Mouse (Mus musculus) thymus, postnatal 36 days (tissue): Measurements from ENCODE around the gene Dynll1.

ENCODE experiments used
- DNase-seq, 2 experiments: peaks; one replicate each; pipeline ENCODE4 v3.0.0; 2022; ENCODE audit warnings: mixed read lengths in 2 of 2

Dynll1 gene

GRCm38 (mm10) chr5:115300792-115301614 lies at the start of gene Dynll1:
TSS of gene Dynll1 (minus strand) at chr5:115300999.
- DNase-seq, result peak; percentile 99 to 100

- DNase-seq, result no peak
Measured at GRCm38 (mm10) chr5:115349225-115349555, 48.4 kb upstream of the Dynll1 start.

- DNase-seq, result peak; percentile 98 to 99
Measured at GRCm38 (mm10) chr5:115348546-115349224, 47.9 kb upstream of the Dynll1 start, which contains the start of gene Cox6a1. TSS of gene Cox6a1 (minus strand) at chr5:115348981.

- peak; percentile 82 to 84 for DNase-seq
Measured at GRCm38 (mm10) chr5:115347564-115347963, 46.8 kb upstream of the Dynll1 start.

GRCm38 (mm10) chr5:115341314-115342165 lies 40.7 kb upstream of the Dynll1 start:
- no peak for DNase-seq

- peak; percentile 82 to 84 for DNase-seq
Measured at GRCm38 (mm10) chr5:115340577-115341313, 39.9 kb upstream of the Dynll1 start, which contains the start of the genes Gatc and Triap1. TSS of gene Gatc (minus strand) at chr5:115341178. TSS of gene Triap1 (plus strand) at chr5:115341225.

GRCm38 (mm10) chr5:115340007-115340406 lies 39.2 kb upstream of the Dynll1 start:
- DNase-seq, result no peak

- DNase-seq, result no peak
Measured at GRCm38 (mm10) chr5:115333626-115334025, 32.8 kb upstream of the Dynll1 start.

- DNase-seq, result no peak
Measured at GRCm38 (mm10) chr5:115330955-115331354, 30.2 kb upstream of the Dynll1 start.

- peak; percentile 57 to 72 for DNase-seq
Measured at GRCm38 (mm10) chr5:115327610-115328548, 27.1 kb upstream of the Dynll1 start.

GRCm38 (mm10) chr5:115326875-115327609 lies 26.2 kb upstream of the Dynll1 start, which contains the start of gene Srsf9:
TSS of gene Srsf9 (plus strand) at chr5:115327177.
- peak; percentile 97 to 98 for DNase-seq

GRCm38 (mm10) chr5:115326256-115326831 lies 25.5 kb upstream of the Dynll1 start:
- no peak for DNase-seq

- DNase-seq, result peak; percentile 40 to 49
Measured at GRCm38 (mm10) chr5:115319004-115319940, 18.5 kb upstream of the Dynll1 start.

- peak; percentile 54 to 67 for DNase-seq
Measured at GRCm38 (mm10) chr5:115317645-115318328, 17.0 kb upstream of the Dynll1 start.

GRCm38 (mm10) chr5:115316968-115317644 lies 16.3 kb upstream of the Dynll1 start:
- DNase-seq, result no peak

- no peak for DNase-seq
Measured at GRCm38 (mm10) chr5:115313668-115313943, 12.8 kb upstream of the Dynll1 start.

- no peak for DNase-seq
Measured at GRCm38 (mm10) chr5:115312816-115313667, 12.2 kb upstream of the Dynll1 start.
